Mouse (Mus musculus) embryonic fibroblast, embryonic 13.5 days (primary cell): ENCODE measurements around the gene Fads3.

Source experiments
- CTCF ChIP-seq: IDR thresholded peaks from 2 replicates; pipeline ENCODE4 v1.5.1; 2011; ENCODE audit warnings: mild to moderate bottlenecking, control low read depth, low read length, moderate library complexity, borderline replicate concordance; ENCODE audit not compliant: insufficient read depth
- POLR2A ChIP-seq: IDR thresholded peaks from 2 replicates; pipeline ENCODE4 v1.6.1; 2011; ENCODE audit warnings: low read depth, mild to moderate bottlenecking, control low read depth, low read length, moderate library complexity

DNA sequence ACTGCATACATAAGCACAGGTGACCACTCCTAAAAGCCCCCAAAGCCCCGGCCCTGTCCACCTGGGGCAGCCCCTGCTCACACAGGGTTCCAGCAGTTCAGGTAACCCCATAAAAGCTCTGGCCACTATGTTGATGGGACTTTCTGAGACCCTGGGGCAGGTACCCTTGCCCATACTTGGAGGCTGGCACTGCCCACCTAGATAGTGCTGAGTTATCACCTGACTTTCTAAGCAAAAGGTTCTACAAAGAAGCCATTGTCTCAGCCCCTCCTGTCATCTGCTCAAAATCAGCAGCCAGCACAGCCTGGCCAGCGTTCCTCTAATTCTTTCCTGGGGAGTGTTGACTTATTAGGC, 43.3 kb upstream of the Fads3 start:
- TF ChIP-seq POLR2A (no peak), CTCF (no peak)
